Mouse (Mus musculus) retina, postnatal 7 days (tissue): Measurements from ENCODE around the gene Gm28048.

Experiments
- DNase-seq: peaks from one replicate; pipeline ENCODE4 v3.0.0-alpha.2; 2012; ENCODE audit warnings: low read depth, low spot score

Gm28048 gene

GRCm38 (mm10) chr11:22891242-22891641 lies 90.6 kb downstream of the Gm28048 start:
- DNase-seq, result no peak

GRCm38 (mm10) chr11:22889224-22889623 lies 92.7 kb downstream of the Gm28048 start:
- no peak for DNase-seq

GRCm38 (mm10) chr11:22886991-22887390 lies 94.9 kb downstream of the Gm28048 start:
- DNase-seq, result no peak

- DNase-seq, result no peak
These were observed 96.5 kb downstream of the Gm28048 start for GRCm38 (mm10) chr11:22885350-22885749.

GRCm38 (mm10) chr11:22883676-22884075 lies 98.2 kb downstream of the Gm28048 start:
- no peak for DNase-seq

- DNase-seq, result no peak
These were observed 99.0 kb downstream of the Gm28048 start for GRCm38 (mm10) chr11:22882926-22883325.

GRCm38 (mm10) chr11:22880383-22881172 lies 101.3 kb downstream of the Gm28048 start:
- no peak for DNase-seq

GRCm38 (mm10) chr11:22879645-22880044 lies 102.2 kb downstream of the Gm28048 start:
- DNase-seq, result no peak

- DNase-seq, result no peak
These were observed 105.1 kb downstream of the Gm28048 start for GRCm38 (mm10) chr11:22876680-22877330.

GRCm38 (mm10) chr11:22875279-22875678 lies 106.6 kb downstream of the Gm28048 start:
- DNase-seq, result no peak

- DNase-seq, result no peak
These were observed 107.1 kb downstream of the Gm28048 start for GRCm38 (mm10) chr11:22874747-22875146.

GRCm38 (mm10) chr11:22873383-22873782 lies 108.5 kb downstream of the Gm28048 start:
- no peak for DNase-seq

- no peak for DNase-seq
These were observed 109.6 kb downstream of the Gm28048 start for GRCm38 (mm10) chr11:22872307-22872680.

- no peak for DNase-seq
These were observed 110.1 kb downstream of the Gm28048 start for GRCm38 (mm10) chr11:22871628-22872306.

GRCm38 (mm10) chr11:22868582-22868981 lies 113.3 kb downstream of the Gm28048 start:
- no peak for DNase-seq

- DNase-seq, result no peak
These were observed 114.2 kb downstream of the Gm28048 start for GRCm38 (mm10) chr11:22867691-22868090.

- no peak for DNase-seq
These were observed 116.1 kb downstream of the Gm28048 start for GRCm38 (mm10) chr11:22865635-22866246.

GRCm38 (mm10) chr11:22864305-22865060 lies 117.4 kb downstream of the Gm28048 start:
- DNase-seq, result no peak

GRCm38 (mm10) chr11:22863581-22863980 lies 118.3 kb downstream of the Gm28048 start:
- no peak for DNase-seq

- no peak for DNase-seq
These were observed 120.6 kb downstream of the Gm28048 start for GRCm38 (mm10) chr11:22861315-22861714.
